Mouse (Mus musculus) embryonic facial prominence, embryonic 12.5 days (tissue): ENCODE measurements at regions not wholly inside any gene's neighbourhood (a gene's known extent, or its start where the extent isn't known, plus 50 kb on each side); places are given as distances from the start of the nearest gene placed in this dataset.

ENCODE experiments used
- ATAC-seq: fragments of 200-750 bp; cut with Nextera tagmentation; 2 replicates; pipeline ENCODE4 v1.8.0; 2017; ENCODE audit not compliant: insufficient number of reproducible peaks, insufficient read depth, low FRiP score, low TSS enrichment
- H3K27ac ChIP-seq: fragments of 300-500 bp; sonication (generic); 2 replicates; pipeline ENCODE4 v1.5.1; 2016; ENCODE audit warnings: mild to moderate bottlenecking
- H3K27me3 ChIP-seq: fragments of 300-500 bp; sonication (generic); 2 replicates; pipeline ENCODE4 v1.6.1; 2016; ENCODE audit warnings: mild to moderate bottlenecking, moderate library complexity
- H3K36me3 ChIP-seq: fragments of 300-500 bp; sonication (generic); 2 replicates; pipeline ENCODE4 v1.6.1; 2016; ENCODE audit warnings: mild to moderate bottlenecking
- H3K4me1 ChIP-seq: fragments of 300-500 bp; sonication (generic); 2 replicates; pipeline ENCODE4 v1.6.1; 2016
- H3K4me2 ChIP-seq: fragments of 300-500 bp; sonication (generic); replicated peaks from 2 replicates; pipeline ENCODE4 v1.6.1; 2016; ENCODE audit warnings: mild to moderate bottlenecking, moderate library complexity
- H3K4me3 ChIP-seq: fragments of 300-500 bp; sonication (generic); 2 replicates; pipeline ENCODE4 v1.5.1; 2016; ENCODE audit warnings: mild to moderate bottlenecking
- H3K9ac ChIP-seq: fragments of 300-500 bp; sonication (generic); 2 replicates; pipeline ENCODE4 v1.6.1; 2016; ENCODE audit warnings: mild to moderate bottlenecking, moderate library complexity
- H3K9me3 ChIP-seq: fragments of 300-500 bp; sonication (generic); 2 replicates; pipeline ENCODE4 v1.6.1; 2016; ENCODE audit warnings: mild to moderate bottlenecking, moderate library complexity
- WGBS: fragments of 180-500 bp; shearing (Covaris S2); methylation state at CpG from one replicate; pipeline ENCODE4 v1.1.7; 2016; 5-methylcytosine and 5-hydroxymethylcytosine counted together

DNA sequence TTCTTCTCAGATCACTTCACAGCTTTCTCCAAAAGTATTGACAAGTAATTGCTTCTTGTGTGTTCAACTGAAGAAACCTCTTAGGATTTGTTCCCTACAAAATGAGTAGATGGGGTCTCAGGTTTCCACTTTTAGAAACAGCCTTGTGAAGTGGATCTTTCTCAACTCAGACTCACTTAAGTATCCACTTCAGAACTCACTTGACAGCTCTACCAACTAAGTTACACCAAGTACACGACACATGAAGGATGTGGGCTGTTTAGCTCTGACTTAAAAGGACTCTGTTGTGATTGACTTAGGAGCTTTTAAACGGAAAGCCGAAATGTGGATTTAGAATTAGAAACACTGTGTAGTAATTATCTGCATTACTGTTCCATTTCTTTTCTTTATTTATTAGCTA, 556.0 kb downstream of the Rfpl4b start:
- Histone ChIP-seq H3K4me3 (no peak overlapping the region), H3K9me3 (no peaks in the 10 kb centered on the region), H3K9ac (no peak overlapping the region), H3K4me2 (no peak overlapping the region), H3K27ac (no peak overlapping the region), H3K4me1 (no peaks in the 10 kb centered on the region), H3K36me3 (no peaks in the 10 kb centered on the region), H3K27me3 (no peaks in the 10 kb centered on the region)
- 67% methylated on average over 3 of the region's 3 CpGs for WGBS
- no peak for ATAC-seq

DNA sequence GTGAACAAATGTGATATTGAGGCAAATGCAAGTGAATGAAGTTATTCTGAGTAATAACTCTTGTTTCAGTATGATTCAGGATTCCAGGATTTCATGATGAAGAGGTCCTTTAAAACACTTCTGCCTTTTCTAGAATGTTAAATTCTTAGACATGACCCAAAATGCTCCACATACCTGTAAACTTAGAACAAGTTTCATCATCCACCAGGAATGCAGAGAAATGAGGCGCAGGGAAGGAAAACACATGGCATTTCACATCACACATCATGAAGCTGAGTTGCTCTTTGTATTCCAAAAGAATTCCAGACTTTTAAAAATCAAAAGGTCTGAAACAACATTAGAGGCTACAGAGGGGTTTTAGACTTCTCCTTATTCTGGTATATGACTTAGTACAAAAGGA, 574.8 kb downstream of the Rfpl4b start:
- H3K9me3 ChIP-seq = no peaks in the 10 kb centered on the region
- no peaks in the 10 kb centered on the region for H3K27me3 ChIP-seq
- no peak overlapping the region for H3K4me2 ChIP-seq
- no peak overlapping the region for H3K27ac ChIP-seq
- 60% methylated on average over 1 of the region's 1 CpGs for WGBS
- no peak overlapping the region for H3K4me3 ChIP-seq
- no peak for ATAC-seq
- H3K9ac ChIP-seq = no peak overlapping the region
- no peaks in the 10 kb centered on the region for H3K36me3 ChIP-seq
- H3K4me1 ChIP-seq = no peaks in the 10 kb centered on the region
